Mouse (Mus musculus) naive thymus-derived CD4-positive, alpha-beta T cell, adult 2 months (primary cell): ENCODE data around the gene Txnip.

Experiments used
- DNase-seq: peaks from one replicate; pipeline ENCODE4 v3.0.0-alpha.2; 2011; ENCODE audit warnings: low read depth

Gene Txnip

DNA sequence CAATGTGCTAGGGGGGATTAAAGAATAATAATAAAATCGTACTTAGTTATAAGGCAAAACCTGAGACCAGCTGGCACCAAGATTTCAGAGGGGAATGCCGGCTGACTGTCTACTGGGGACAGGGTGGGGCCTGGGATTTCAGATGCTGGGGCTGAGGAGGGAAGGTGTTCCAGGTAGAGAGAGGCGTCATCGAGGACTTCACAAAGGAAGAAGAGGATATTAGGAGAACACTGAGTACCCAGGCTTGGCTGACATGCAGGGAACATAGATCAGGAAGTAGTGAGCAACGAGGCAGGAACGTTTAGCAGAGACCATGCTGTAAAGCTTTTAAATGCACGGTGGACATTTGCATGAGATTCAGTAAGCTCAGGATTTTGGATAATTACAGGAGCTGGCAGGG is 5.9 kb upstream of the Txnip start:
- peak; percentile 18 for DNase-seq

DNA sequence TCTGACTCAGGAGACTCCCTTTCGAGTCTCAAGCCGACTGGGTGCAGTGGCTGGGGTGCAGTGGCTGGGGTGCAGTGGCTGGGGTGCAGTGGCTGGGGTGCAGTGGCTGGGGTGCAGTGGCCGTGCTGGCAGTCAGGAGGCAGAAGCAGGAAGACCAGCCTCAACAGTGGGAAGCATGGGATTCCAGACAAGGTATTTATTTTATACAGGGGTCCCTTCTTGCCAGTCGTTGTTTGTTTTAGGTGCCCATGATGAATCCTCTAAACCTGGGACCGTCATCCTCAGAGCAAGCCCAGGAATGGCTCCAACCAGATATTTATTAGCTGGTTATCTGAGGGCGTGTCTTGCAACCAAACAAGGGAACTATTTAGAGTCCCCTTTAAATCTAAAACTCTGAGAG is 4.2 kb upstream of the Txnip start:
- no peak for DNase-seq

DNA sequence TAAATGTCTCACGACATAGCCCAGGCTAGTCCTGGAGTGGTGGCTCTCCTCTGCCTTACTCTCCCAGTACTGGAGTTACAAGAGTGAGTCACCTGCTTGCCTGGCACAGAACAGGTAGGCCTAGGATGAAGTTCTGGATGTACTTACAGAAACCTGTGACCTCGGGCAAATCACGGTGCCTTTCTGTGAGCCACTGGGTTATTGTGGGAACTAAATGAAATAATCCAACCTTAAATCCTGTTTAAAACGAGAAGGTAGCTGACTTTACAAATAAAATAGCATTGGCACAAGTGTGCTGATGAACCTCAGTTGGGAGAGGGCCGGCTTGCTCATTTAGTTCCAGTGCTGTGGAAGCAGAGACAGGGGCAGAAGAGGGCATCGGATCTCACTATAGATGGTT is 3.5 kb upstream of the Txnip start:
- peak; percentile 13 for DNase-seq

- DNase-seq: peak; percentile 59
These were observed 2.6 kb upstream of the Txnip start for GRCm38 (mm10) chr3:96555041-96555596.

GRCm38 (mm10) chr3:96555999-96556614 is 1.6 kb upstream of the Txnip start:
- DNase-seq: peak; percentile 59

DNA sequence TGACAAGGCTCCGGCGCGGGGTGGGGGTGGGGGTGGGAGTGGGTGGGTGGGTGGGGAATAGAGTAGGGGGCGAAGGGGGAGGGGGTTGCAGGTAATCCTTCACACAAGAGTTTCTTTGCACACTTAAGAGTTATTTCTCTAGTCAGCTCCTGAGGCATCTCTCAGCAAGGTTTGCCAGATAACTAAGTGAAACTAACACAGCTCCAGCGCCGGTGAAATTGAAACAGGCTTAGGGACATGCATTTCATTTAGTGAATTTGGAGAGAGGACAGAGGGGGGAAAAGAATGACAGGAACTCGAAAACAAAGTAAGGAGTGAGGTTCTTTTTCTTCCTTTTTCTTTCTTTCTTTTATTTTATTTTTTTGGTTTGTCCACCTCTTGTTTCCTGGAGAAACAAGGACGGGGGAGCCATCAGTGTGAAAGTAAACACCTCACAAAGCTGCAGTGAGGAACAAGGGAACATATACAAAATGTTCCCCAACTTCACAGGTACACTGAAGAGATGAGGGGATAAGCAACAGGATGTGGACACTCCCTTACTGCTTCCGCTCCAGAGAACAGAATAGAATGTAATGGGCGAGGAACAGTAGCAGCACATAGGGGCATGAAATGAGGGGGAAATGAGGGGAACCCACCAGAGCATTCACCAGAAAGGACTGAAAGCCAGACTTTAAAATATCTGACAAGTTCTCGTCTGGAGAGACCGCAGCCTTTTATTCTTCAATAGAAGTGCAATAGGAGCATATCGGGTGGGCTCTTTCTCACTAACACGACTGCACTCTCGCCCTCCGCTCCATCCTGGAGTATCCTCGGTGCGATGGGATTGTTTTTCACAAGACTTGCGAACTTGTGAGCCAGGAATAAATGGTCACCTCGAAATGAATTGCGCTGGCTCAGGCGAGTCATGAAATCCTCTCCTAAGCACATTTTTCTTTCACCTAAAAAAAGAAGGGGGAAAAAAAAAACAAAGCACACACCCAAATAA is 814 bp upstream of the Txnip start:
- peak; percentile 79 for DNase-seq

GRCm38 (mm10) chr3:96558159-96558558 is 402 bp downstream of the Txnip start:
- no peak for DNase-seq

GRCm38 (mm10) chr3:96558668-96559196 is 975 bp downstream of the Txnip start:
- DNase-seq: peak; percentile 57

GRCm38 (mm10) chr3:96559398-96559910 is 1.7 kb downstream of the Txnip start:
- DNase-seq: no peak

DNA sequence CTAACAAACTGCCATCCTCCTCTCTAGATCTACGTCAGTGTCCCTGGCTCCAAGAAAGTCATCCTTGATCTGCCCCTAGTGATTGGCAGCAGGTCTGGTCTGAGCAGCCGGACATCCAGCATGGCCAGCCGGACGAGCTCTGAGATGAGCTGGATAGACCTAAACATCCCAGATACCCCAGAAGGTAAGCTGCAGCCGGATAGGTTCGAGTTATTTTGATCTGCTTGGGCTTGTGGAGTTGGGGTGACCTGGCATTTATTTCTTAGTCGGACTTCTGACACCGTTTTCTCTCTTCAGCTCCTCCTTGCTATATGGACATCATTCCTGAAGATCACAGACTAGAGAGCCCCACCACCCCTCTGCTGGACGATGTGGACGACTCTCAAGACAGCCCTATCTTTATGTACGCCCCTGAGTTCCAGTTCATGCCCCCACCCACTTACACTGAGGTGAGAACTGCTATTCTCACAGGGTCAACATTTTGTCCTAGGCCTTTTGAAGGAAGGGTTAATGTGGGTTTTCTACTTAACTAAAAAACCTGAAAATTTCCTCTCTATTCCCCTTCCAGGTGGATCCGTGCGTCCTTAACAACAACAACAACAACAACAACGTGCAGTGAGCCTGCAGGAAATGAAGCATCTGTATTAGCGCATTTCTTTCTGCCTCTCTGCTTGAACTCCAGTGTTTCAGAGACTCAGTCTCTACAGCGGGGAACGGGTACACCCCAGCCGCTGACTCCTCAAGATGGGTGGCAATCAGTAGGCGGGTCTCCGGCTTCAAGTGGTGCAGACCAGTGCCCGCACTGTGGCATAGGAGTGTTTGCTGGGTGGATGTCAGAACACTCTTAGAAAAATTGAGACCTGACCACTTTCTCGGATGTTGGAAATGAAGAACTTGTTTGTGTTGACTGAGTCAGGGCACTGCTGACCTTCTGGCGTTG is 2.4 kb downstream of the Txnip start:
- DNase-seq: peak; percentile 54

DNA sequence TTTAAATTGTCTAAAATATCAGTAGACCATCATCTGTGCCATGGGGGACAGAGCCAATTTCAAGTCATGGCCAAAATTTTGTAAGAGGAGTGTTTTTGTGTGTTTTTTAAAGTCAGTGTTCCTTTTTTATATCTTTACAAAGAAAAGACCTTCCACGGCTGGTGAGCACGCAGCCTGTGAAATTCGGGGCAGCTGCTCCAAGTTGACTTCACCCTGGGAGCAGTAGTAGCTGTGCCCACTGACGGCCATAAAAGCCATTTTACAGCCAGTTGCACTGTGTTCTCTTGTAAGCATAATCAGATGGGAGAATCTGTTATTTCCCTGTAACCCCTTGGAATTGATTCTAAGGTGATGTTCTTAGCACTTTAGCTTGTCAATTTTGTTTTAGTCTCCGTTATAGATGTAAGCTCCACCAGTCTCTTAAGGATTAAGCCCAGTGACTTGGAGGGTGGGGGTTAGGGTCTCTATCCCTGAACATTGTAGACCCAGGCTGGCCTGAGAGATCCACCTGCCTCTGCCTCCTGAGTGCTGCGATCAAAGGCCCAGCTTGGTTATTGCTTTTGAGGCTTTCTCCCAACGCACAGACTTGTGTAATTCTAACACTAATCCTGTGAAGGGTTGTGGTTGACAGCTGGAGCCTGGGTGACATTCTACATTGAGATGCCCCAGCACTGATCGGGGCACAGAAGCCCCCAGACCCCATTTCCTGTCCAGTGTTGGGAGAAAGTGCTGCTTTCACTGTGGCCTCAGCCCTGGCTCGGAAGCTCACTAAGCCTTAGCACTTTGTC is 3.3 kb downstream of the Txnip start:
- peak; percentile 40 for DNase-seq

DNA sequence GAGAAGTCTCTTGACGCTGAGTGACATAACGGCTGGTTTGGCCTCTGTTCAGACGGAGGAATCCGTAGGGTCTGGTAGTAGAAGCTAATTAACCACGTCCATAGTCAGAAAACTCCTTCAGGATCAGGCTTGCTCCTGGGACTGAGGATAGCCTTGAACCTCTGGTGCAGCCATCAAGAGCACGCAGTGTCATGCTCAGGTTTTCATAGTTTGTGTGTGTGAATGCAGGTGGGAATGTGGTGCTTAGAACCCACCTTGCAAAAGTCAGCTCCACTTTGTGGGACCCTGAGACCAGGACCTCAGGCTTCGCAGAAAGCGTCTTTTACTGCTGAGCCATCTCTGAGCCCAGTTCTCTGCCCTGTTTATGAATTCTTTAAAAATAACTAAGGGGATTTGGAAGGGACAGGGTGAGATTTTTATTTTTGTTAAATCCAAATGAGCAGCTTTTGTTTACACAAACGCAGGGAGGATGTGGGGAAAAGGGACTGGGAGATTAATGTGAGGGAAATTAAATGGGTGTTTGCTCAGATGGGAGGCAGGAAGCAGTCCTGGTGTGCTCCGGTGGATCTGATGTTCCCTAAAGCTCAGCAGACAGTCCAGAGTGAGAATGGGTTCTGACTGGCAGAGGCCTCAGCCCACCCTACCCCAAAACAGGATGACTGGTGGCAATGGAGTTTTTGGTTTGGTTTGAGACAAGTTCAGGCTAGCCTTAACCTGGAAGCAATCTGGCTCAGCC is 4.4 kb downstream of the Txnip start:
- peak; percentile 43 for DNase-seq

- peak; percentile 76 for DNase-seq
These were observed 5.5 kb downstream of the Txnip start for GRCm38 (mm10) chr3:96563267-96563666.

GRCm38 (mm10) chr3:96563911-96564632 is 6.3 kb downstream of the Txnip start:
- DNase-seq: peak; percentile 44

DNA sequence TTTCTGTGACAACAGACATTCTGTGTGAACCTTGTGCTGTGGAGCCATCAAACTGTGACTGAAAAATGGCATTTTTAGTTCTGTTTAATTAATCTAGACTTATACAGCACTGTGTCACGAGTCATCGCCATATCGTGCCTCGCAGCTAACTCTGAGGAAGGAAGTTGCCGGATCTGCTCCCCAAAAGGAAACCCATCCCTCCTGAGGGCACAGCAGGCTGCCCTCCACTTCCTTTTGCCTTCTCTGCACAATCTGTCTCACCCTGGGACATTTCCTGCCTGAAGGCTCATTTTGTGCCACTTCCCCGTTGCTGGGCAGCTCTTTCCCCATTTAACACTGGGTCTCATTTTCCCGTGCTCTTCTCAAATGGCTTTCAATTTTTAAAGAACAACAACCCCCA is 6.9 kb downstream of the Txnip start:
- peak; percentile 74 for DNase-seq

- DNase-seq: peak; percentile 9
These were observed 7.3 kb downstream of the Txnip start for GRCm38 (mm10) chr3:96565105-96565504.

- DNase-seq: peak; percentile 66
These were observed 9.1 kb downstream of the Txnip start for GRCm38 (mm10) chr3:96566661-96567450.

GRCm38 (mm10) chr3:96568605-96569004 is 10.8 kb downstream of the Txnip start:
- DNase-seq: no peak
